Mouse (Mus musculus) liver, adult 2 months (tissue): ENCODE data around the gene Psg28. TPM values are rescaled to one million over a fixed set of nuclear protein-coding genes. Genes with fewer than 3 reads are reported as not detected.
"Not testable (repeated sequence)": the region's sequence is repeated elsewhere in the genome, so short reads cannot be mapped to it uniquely, and the experiment has no call there.

Experiments used
- DNase-seq: peaks from one replicate; pipeline ENCODE4 v3.0.0-alpha.2; 2011; ENCODE audit warnings: low read depth, low spot score; ENCODE audit errors: extremely low read depth
- H3K27ac ChIP-seq: fragments of 200-500 bp; replicated peaks from 2 replicates; pipeline ENCODE4 v1.5.1; 2012; ENCODE audit warnings: low read depth, mild to moderate bottlenecking, control low read depth, inconsistent platforms, low read length; ENCODE audit not compliant: insufficient read depth
- H3K27me3 ChIP-seq: fragments of 200-500 bp; 2 replicates; pipeline ENCODE4 v1.6.1; 2012; ENCODE audit warnings: mild to moderate bottlenecking, moderate library complexity, low read length, inconsistent platforms; ENCODE audit not compliant: control insufficient read depth, insufficient read depth
- H3K36me3 ChIP-seq: fragments of 200-500 bp; 2 replicates; pipeline ENCODE4 v1.6.1; 2012; ENCODE audit warnings: low read length, inconsistent platforms; ENCODE audit not compliant: control insufficient read depth, insufficient read depth
- H3K4me1 ChIP-seq: fragments of 200-500 bp; 2 replicates; pipeline ENCODE4 v1.6.1; 2011; ENCODE audit warnings: low read length; ENCODE audit not compliant: control insufficient read depth, insufficient read depth
- H3K4me3 ChIP-seq: fragments of 200-500 bp; 2 replicates; pipeline ENCODE4 v1.5.1; 2011; ENCODE audit warnings: low read depth, mild to moderate bottlenecking, control low read depth, low read length, moderate library complexity; ENCODE audit not compliant: insufficient read depth
- H3K79me2 ChIP-seq: fragments of 200-500 bp; 2 replicates; pipeline ENCODE4 v1.6.1; 2012; ENCODE audit warnings: inconsistent platforms, mild to moderate bottlenecking, low read length, moderate library complexity; ENCODE audit not compliant: control insufficient read depth, insufficient read depth
- H3K9ac ChIP-seq: fragments of 200-500 bp; 2 replicates; pipeline ENCODE4 v1.6.1; 2012; ENCODE audit warnings: low read depth, mild to moderate bottlenecking, control low read depth, inconsistent platforms, low read length
- CTCF ChIP-seq: fragments of 200-500 bp; IDR thresholded peaks from 2 replicates; pipeline ENCODE4 v1.5.1; 2011; ENCODE audit warnings: low read depth, low read length, control low read depth
- POLR2A ChIP-seq: fragments of 200-500 bp; IDR thresholded peaks from 2 replicates; pipeline ENCODE4 v1.6.1; 2011; ENCODE audit warnings: low read length, control low read depth; ENCODE audit not compliant: insufficient read depth; ENCODE audit errors: extremely low read depth
- WGBS: fragments of 180-500 bp; shearing (Covaris S2); methylation state at CpG from one replicate; pipeline ENCODE4 v1.1.7; 2018; 5-methylcytosine and 5-hydroxymethylcytosine counted together
- polyA plus RNA-seq: library from polyadenylated mRNA; depleted of rRNA; stranded (reverse); fragments of >200 nt; gene quantifications from 2 replicates; pipeline ENCODE4 v1.2.3, GENCODE M21; 2012; rRNA removed
- total RNA-seq: library from RNA; depleted of rRNA; stranded (reverse); fragments of >200 nt; gene quantifications from 2 replicates; pipeline ENCODE4 v1.2.3, GENCODE M21; 2014; rRNA removed

Gene Psg28
- total RNA-seq (not detected in 2 replicates), polyA plus RNA-seq (not detected in 2 replicates)

DNA sequence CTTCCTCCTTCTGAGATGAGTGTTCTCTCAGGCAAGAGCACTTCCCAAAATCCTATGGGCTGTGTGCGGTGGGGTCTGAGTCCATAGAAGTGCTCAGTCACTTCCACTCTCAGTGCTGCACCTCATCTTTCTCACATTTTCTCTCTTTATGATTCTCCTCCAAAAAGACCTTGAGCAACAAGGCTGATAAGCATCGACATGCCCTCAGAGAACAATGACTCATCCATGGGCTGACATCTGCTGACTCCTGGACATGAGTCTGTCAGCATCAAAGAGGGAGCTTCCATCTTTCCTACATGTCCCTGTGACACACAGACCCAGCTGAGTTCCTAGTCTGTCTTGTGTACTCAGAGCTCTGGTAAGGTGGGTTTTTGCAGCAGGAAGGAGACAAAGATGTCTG, at the start of gene Psg28:
Psg28 (minus strand) TSS at position 101 of the 400 bp plus-strand sequence.
- H3K27ac ChIP-seq, H3K4me3 ChIP-seq, H3K79me2 ChIP-seq, H3K4me1 ChIP-seq, DNase-seq, H3K9ac ChIP-seq, H3K36me3 ChIP-seq, H3K27me3 ChIP-seq: not testable (repeated sequence)
- 70% methylated on average over 2 of the region's 2 CpGs for WGBS

DNA sequence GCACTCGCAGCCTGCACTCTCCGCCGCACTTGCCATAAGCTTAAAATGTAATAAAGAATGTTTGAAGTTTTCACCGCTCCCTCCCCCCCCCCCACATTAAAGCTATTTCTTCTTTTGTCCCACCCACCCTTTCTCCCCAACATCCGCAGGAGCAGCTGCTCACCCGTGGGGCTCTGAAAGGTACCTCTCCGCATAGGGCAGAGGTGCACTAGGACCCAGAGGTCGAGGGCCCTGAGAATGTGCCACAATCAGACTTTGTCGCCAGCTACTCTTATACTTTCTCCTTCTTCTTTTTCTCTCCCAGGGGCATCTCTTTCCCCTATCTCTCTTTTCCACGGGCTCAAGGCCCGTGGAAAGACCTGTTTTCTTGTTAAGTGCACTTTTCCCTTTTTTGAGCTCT, 28.4 kb downstream of the Psg28 start:
- DNase-seq = peak; percentile 42
- Histone ChIP-seq H3K36me3 (no peaks in the 10 kb centered on the region), H3K9ac (no peak overlapping the region), H3K79me2 (no peaks in the 10 kb centered on the region), H3K4me3 (no peak overlapping the region), H3K27me3 (no peaks in the 10 kb centered on the region), H3K4me1 (no peaks in the 10 kb centered on the region), H3K27ac (no peak overlapping the region)
- TF ChIP-seq POLR2A (no peak), CTCF (no peak)
- 51% methylated on average over 11 of the region's 11 CpGs for WGBS

DNA sequence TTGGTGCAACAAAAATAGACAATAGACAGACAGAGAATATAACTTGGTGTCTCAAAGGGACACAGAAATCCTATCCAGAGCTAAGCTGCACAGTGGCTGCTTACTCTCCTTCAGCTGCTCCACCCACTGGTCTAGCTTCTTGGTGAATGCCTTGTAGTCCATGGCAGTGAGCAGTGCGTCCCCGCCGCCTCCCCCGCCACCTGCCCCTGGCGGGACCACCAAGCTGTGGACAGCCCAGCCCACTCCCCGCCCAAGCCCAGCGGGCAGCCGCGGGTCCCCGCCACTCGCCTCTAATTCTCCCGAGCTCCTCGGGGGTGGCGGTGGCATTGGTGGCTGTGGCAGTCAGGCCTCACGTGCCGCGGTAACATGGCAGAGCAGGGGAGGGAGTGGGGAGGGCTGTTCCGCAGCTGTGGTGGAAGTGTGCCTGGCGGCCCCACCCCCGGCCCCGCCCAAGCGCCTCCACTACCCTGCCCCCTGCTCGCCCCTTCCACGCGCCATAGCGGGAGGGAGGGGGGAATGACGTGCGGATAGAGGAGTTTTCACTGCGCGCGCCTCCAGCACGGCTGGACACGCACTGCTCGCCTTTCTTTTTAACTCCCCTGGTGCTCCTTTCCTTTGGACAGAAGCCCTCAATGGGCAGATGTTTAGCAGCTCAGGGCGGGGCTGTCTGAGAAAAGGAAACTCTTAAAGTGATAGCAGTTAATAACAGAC, 29.2 kb downstream of the Psg28 start:
- 35% methylated on average over 35 of the region's 35 CpGs for WGBS
- Histone ChIP-seq H3K4me1 (no peaks in the 10 kb centered on the region), H3K9ac (no peak overlapping the region), H3K79me2 (no peaks in the 10 kb centered on the region), H3K27ac (no peak overlapping the region), H3K36me3 (no peaks in the 10 kb centered on the region), H3K27me3 (no peaks in the 10 kb centered on the region), H3K4me3 (peak overlapping the region; percentile 59; the same call in 1 of the 2 replicates)
- peak; percentile 65 for DNase-seq
- no peak for TF ChIP-seq CTCF
- TF ChIP-seq POLR2A = no peak

DNA sequence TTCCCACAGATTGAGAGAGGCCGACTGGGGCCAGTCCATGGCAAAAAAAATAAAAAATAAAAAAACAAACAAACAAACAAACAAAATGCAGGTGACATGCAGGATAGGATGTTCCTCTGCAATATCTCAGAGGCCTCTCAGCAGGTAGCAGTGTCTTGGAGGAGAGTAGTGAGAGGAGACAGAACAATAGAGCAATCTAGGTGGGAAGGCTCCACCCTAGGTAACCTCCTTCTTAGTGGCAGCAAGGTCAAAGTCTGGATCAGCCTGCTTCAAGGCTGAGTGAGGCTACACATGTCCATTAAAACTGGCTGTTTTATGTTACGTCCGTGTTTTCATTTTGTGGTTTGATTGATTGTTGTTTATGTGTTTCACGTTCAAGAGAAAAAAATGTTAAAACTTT, 40.4 kb downstream of the Psg28 start:
- not testable (repeated sequence) for H3K27ac ChIP-seq, H3K79me2 ChIP-seq, H3K36me3 ChIP-seq, H3K4me1 ChIP-seq, H3K27me3 ChIP-seq, H3K4me3 ChIP-seq, DNase-seq, H3K9ac ChIP-seq
- WGBS = 72% methylated on average over 4 of the region's 4 CpGs

DNA sequence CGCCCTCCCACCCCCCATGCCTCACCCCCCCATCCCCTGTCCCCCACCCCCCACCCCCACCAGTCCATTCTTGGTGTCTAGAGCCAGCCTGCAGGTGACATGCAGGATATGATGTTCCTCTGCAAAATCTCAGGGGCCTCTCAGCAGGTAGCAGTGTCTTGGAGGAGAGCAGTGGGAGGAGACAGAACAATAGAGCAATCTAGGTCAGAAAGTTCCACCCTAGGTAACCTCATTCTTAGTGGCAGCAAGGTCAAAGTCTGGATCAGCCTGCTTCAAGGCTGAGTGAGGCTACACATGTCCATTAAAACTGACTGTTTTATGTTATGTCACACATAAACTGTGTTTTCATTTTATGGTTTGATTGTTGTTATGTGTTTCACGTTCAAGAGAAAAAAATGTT, 53.5 kb downstream of the Psg28 start:
- DNase-seq = no peak
- H3K36me3 ChIP-seq = no peaks in the 10 kb centered on the region
- H3K4me1 ChIP-seq = no peaks in the 10 kb centered on the region
- H3K27me3 ChIP-seq = no peaks in the 10 kb centered on the region
- H3K4me3 ChIP-seq = no peak overlapping the region
- WGBS = 26% methylated on average over 2 of the region's 2 CpGs
- H3K79me2 ChIP-seq = no peaks in the 10 kb centered on the region
- no peak overlapping the region for H3K9ac ChIP-seq
- no peak overlapping the region for H3K27ac ChIP-seq
- TF ChIP-seq POLR2A (no peak), CTCF (no peak)

Other genes starting within 250 kb of the Psg28 start
- not detected in 2 replicates for gene Mill1, start 186.7 kb downstream of the Psg28 start, total RNA-seq
- gene Mill1, start 186.7 kb downstream of the Psg28 start, polyA plus RNA-seq = not detected in 2 replicates
- not detected in 2 replicates for gene Psg18, start 77.0 kb downstream of the Psg28 start, total RNA-seq
- not detected in 2 replicates for gene Psg18, start 77.0 kb downstream of the Psg28 start, polyA plus RNA-seq
- not detected in 2 replicates for gene Psg26, start 52.1 kb upstream of the Psg28 start, total RNA-seq
- not detected in 2 replicates for gene Psg26, start 52.1 kb upstream of the Psg28 start, polyA plus RNA-seq
- not detected in 2 replicates for gene Psg25, start 100.2 kb upstream of the Psg28 start, total RNA-seq
- not detected in 2 replicates for gene Psg25, start 100.2 kb upstream of the Psg28 start, polyA plus RNA-seq
- gene Psg27, start 135.3 kb upstream of the Psg28 start, total RNA-seq = not detected in 2 replicates
- not detected in 2 replicates for gene Psg27, start 135.3 kb upstream of the Psg28 start, polyA plus RNA-seq
- gene Psg23, start 184.5 kb upstream of the Psg28 start, total RNA-seq = not detected in 2 replicates
- gene Psg23, start 184.5 kb upstream of the Psg28 start, polyA plus RNA-seq = not detected in 2 replicates
- gene Psg21, start 224.7 kb upstream of the Psg28 start, total RNA-seq = not detected in 2 replicates
- gene Psg21, start 224.7 kb upstream of the Psg28 start, polyA plus RNA-seq = not detected in 2 replicates